Mouse (Mus musculus) heart, embryonic 12.5 days (tissue): ENCODE measurements around the gene Arel1. TPM values are rescaled to one million over a fixed set of nuclear protein-coding genes. Genes with fewer than 3 reads are reported as not detected.

Experiments used
- ATAC-seq: fragments of 200-750 bp; cut with Nextera tagmentation; 2 replicates; pipeline ENCODE4 v1.8.0; 2017; ENCODE audit warnings: moderate TSS enrichment, moderate library complexity; ENCODE audit not compliant: insufficient number of reproducible peaks, low FRiP score
- H3K27ac ChIP-seq: fragments of 300-500 bp; sonication (generic); 2 replicates; pipeline ENCODE4 v1.5.1; 2016; ENCODE audit warnings: mild to moderate bottlenecking, moderate library complexity; ENCODE audit not compliant: poor library complexity, severe bottlenecking
- H3K27me3 ChIP-seq: fragments of 300-500 bp; sonication (generic); replicated peaks from 2 replicates; pipeline ENCODE4 v1.6.1; 2016; ENCODE audit warnings: mild to moderate bottlenecking, moderate library complexity
- H3K36me3 ChIP-seq: fragments of 300-500 bp; sonication (generic); 2 replicates; pipeline ENCODE4 v1.6.1; 2016; ENCODE audit warnings: mild to moderate bottlenecking, moderate library complexity
- H3K4me1 ChIP-seq: fragments of 300-500 bp; sonication (generic); replicated peaks from 2 replicates; pipeline ENCODE4 v1.6.1; 2016; ENCODE audit warnings: mild to moderate bottlenecking
- H3K4me2 ChIP-seq: fragments of 300-500 bp; sonication (generic); 2 replicates; pipeline ENCODE4 v1.6.1; 2016; ENCODE audit warnings: mild to moderate bottlenecking, moderate library complexity
- H3K4me3 ChIP-seq: fragments of 300-500 bp; sonication (generic); 2 replicates; pipeline ENCODE4 v1.5.1; 2016; ENCODE audit warnings: mild to moderate bottlenecking
- H3K9ac ChIP-seq: fragments of 300-500 bp; sonication (generic); 2 replicates; pipeline ENCODE4 v1.6.1; 2016; ENCODE audit warnings: mild to moderate bottlenecking, moderate library complexity
- H3K9me3 ChIP-seq: fragments of 300-500 bp; sonication (generic); replicated peaks from 2 replicates; pipeline ENCODE4 v1.6.1; 2016; ENCODE audit warnings: mild to moderate bottlenecking, moderate library complexity
- WGBS: fragments of 180-500 bp; shearing (Covaris S2); methylation state at CpG from one replicate; pipeline ENCODE4 v1.1.7; 2016; 5-methylcytosine and 5-hydroxymethylcytosine counted together
- polyA plus RNA-seq: library from polyadenylated mRNA; unstranded; fragments of >200 nt; fragmentation: Nextera tagmentation; extraction: Ambion mirVana; gene quantifications from 2 replicates; pipeline ENCODE4 v1.2.1, GENCODE M21; 2016

Gene Arel1
- polyA plus RNA-seq, 1 experiment from 2014 or later, result 15.4 TPM

DNA sequence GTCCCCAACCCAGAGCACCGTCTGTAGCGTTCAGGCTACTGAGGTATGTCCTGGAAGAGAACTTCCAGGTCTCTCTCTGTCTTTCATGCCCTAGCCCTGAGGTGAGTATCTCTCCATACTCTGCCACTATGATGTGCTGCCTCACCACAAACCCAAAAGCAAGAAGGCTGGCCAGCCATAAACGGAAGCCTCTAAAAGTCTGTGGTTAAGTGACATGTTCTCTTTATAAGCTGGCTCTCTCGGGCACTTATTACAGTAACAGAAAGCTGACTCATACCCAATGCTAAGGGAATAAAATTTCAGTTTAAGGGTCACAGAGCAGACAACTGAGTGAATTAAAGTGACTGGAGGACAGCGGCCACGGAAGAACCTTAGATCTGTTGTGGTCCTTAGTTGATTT lies 44.2 kb downstream of the Arel1 start:
- no peak for ATAC-seq
- no peak overlapping the region for H3K4me2 ChIP-seq
- H3K27me3 ChIP-seq, result no peaks in the 10 kb centered on the region
- no peak overlapping the region for H3K4me3 ChIP-seq
- H3K4me1 ChIP-seq, result no peaks in the 10 kb centered on the region
- H3K9me3 ChIP-seq, result no peaks in the 10 kb centered on the region
- peaks cover 82% of the 10 kb centered on the region for H3K36me3 ChIP-seq
- WGBS, result 91% methylated on average over 6 of the region's 6 CpGs
- H3K9ac ChIP-seq, result no peak overlapping the region
- no peak overlapping the region for H3K27ac ChIP-seq

DNA sequence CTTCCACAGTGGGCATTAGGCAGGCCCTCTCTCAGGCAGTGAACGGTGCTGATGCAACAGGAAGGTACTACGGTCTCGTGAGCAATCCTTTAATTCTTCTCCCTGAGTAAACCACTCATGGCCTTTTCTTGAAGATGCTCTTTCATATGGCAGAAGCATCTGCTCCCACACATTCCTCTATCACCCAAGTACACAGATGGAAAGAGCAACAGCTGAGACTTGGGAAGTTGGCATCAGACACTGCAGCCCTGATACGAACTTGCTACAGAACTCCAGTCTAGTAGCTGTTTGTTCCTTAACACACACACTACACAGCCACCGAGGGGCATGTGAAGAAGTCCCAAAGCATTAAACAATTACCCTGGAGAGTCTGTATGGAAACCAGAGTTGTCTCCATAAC lies 46.4 kb downstream of the Arel1 start:
- 86% methylated on average over 5 of the region's 5 CpGs for WGBS
- H3K27ac ChIP-seq, result no peak overlapping the region
- H3K27me3 ChIP-seq, result no peaks in the 10 kb centered on the region
- H3K4me3 ChIP-seq, result no peak overlapping the region
- peaks cover 86% of the 10 kb centered on the region for H3K36me3 ChIP-seq
- H3K9me3 ChIP-seq, result no peaks in the 10 kb centered on the region
- no peak for ATAC-seq
- no peak overlapping the region for H3K4me2 ChIP-seq
- no peak overlapping the region for H3K9ac ChIP-seq
- no peaks in the 10 kb centered on the region for H3K4me1 ChIP-seq

DNA sequence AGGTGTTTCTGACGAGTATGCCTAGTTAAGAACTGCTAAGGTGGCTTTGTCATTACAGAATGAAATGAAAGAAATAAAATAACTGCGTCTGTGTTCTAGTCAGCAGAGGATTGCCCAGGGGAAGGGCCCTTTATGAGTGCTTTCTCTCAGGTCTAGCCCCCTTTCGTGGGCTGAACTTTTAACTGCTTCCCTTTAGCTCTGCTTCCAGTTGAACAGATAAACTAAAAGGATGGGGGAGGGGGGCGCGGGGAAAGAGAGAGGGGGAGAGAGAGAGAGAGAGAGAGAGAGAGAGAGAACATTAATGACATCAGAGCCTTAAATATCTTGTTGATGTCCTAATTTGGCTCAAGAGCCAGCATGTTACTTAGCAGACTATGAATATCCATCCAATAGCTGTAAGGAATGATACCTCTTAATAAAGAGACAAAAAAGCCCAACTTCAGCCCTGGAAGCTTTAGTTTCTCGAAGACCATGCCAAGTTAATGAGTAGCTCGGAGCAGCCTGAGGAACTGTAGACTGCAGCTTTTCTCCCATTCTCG lies 48.8 kb downstream of the Arel1 start:
- H3K4me3 ChIP-seq, result no peak overlapping the region
- no peak overlapping the region for H3K9ac ChIP-seq
- peak overlapping the region; percentile 12; the same call in 1 of the 2 replicates for H3K27ac ChIP-seq
- H3K9me3 ChIP-seq, result no peaks in the 10 kb centered on the region
- peaks cover 84% of the 10 kb centered on the region for H3K36me3 ChIP-seq
- peak overlapping the region; percentile 35; the same call in 1 of the 2 replicates for H3K4me2 ChIP-seq
- H3K27me3 ChIP-seq, result no peaks in the 10 kb centered on the region
- ATAC-seq, result no peak
- no peaks in the 10 kb centered on the region; the same call in 1 of the 2 replicates for H3K4me1 ChIP-seq
- 76% methylated on average over 8 of the region's 8 CpGs for WGBS

DNA sequence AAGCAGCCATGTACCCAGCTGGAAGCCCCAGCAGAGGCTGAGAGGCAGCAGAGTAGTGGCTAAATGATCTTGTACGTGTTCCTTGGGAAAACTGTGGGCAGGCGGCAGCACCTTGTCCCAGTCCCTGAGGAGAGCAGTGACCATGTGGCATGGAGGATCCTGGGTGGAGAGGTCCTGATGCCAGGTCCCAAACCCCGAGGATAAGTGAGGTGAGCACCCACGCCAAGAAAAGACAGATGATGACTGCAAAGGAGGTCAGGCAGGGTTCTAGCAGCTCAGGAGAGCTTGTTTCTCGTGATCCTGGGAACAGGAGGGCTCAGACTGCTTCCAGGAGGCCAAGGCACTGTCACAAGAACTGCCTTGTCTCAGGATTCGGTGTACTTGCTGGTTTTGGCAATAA lies 51.9 kb downstream of the Arel1 start:
- no peak overlapping the region for H3K9ac ChIP-seq
- 81% methylated on average over 6 of the region's 6 CpGs for WGBS
- H3K4me2 ChIP-seq, result no peak overlapping the region
- peaks cover 56% of the 10 kb centered on the region for H3K36me3 ChIP-seq
- H3K4me3 ChIP-seq, result no peak overlapping the region
- H3K9me3 ChIP-seq, result no peaks in the 10 kb centered on the region
- no peaks in the 10 kb centered on the region; the same call in 1 of the 2 replicates for H3K4me1 ChIP-seq
- no peak overlapping the region for H3K27ac ChIP-seq
- H3K27me3 ChIP-seq, result no peaks in the 10 kb centered on the region
- no peak for ATAC-seq

DNA sequence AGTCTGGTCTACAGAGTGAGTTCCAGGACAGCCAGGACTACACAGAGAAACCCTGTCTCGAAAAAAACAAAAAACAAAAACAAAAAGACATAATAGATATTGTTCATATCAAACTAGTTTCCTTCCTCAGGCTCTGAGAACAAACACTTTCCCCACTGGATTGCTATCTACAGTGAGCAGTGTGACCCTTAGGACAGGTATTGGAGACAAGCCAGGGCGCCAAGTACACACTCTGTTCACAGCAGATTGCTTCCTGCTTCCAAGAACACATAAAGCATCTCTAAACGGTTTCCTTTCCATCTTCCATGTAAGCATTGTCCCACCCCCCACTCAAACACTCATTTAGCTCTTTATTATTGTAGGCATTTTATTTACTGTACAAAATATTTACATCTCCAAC lies 52.9 kb downstream of the Arel1 start:
- H3K4me1 ChIP-seq, result peaks cover under 1% of the 10 kb centered on the region; the same call in 1 of the 2 replicates
- no peak overlapping the region for H3K4me2 ChIP-seq
- no peak overlapping the region for H3K27ac ChIP-seq
- no peak overlapping the region for H3K9ac ChIP-seq
- H3K36me3 ChIP-seq, result peaks cover 48% of the 10 kb centered on the region
- no peak for ATAC-seq
- no peak overlapping the region for H3K4me3 ChIP-seq
- H3K9me3 ChIP-seq, result no peaks in the 10 kb centered on the region
- H3K27me3 ChIP-seq, result no peaks in the 10 kb centered on the region
- WGBS, result 54% methylated on average over 3 of the region's 3 CpGs

DNA sequence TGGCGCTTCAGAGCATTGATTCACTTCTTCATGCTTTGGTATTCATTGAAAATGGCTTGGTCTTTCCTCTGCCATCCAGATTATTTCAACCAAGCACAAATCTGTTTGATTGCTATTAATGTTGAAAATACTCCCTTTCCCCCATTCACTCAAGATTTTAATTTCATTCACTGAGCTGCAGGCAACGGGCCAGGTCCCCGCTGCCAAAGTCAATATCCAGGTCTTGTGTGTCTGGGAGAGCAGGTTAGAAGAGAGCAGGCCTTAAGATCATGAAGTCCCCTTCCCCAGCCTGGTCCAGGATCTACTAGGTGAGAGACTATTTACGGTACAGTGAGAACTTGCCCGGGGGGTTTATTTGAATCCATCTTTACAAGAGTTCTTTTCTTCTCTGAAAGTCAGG lies 55.7 kb downstream of the Arel1 start:
- WGBS, result 88% methylated on average over 5 of the region's 5 CpGs
- Histone ChIP-seq H3K27ac (no peak overlapping the region), H3K4me1 (peaks cover 4% of the 10 kb centered on the region; the same call in 1 of the 2 replicates), H3K9me3 (no peaks in the 10 kb centered on the region), H3K4me2 (no peak overlapping the region), H3K9ac (no peak overlapping the region), H3K4me3 (no peak overlapping the region), H3K27me3 (no peaks in the 10 kb centered on the region), H3K36me3 (peaks cover 23% of the 10 kb centered on the region)
- ATAC-seq, result no peak

DNA sequence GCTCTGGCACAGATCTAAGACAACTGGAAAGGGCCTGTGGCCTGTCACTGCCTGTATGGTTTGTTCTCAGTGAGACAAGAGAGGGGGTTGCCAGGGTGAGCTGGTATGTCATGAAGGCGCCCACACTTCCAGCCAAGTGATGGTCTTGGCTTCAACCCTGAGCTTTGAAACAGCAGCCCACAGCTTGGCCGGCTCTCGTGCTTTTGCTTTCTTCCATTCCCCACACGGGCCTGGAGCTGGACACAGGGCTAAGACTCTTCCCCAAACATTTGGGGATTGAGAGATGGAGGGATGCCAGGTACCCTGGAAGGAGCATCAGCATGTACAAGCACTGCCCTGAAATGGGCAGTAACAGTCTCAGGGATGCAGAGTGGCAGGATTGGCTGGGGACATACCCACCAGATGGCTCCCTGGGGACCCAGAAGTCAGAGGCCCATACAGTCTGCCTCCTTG lies 58.0 kb downstream of the Arel1 start:
- no peak for ATAC-seq
- no peaks in the 10 kb centered on the region for H3K27me3 ChIP-seq
- no peak overlapping the region for H3K9ac ChIP-seq
- 78% methylated on average over 4 of the region's 4 CpGs for WGBS
- H3K36me3 ChIP-seq, result peaks cover 7% of the 10 kb centered on the region; the same call in 1 of the 2 replicates
- no peaks in the 10 kb centered on the region for H3K9me3 ChIP-seq
- H3K27ac ChIP-seq, result no peak overlapping the region
- H3K4me3 ChIP-seq, result no peak overlapping the region
- no peak overlapping the region for H3K4me2 ChIP-seq
- H3K4me1 ChIP-seq, result peaks cover 12% of the 10 kb centered on the region

DNA sequence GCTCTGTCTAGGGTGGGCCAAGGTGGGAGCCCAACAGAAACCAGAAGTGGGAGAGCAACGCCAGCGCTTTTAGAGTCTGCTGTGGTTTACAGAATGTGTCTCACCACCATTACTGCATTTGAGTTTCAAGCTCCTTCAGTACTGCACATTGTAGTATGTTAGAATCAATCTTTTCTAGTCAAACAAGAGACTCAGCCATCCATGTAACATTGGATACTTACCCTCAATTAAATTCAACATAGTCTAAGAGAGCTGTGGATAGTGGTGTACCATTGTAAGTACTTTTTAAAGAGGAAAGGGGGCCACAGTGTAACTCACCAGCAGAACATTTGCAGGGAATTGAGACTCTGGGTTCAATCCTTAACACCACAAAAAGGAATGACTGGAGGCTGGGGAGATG lies 59.1 kb downstream of the Arel1 start:
- H3K4me2 ChIP-seq, result no peak overlapping the region
- ATAC-seq, result no peak
- H3K4me3 ChIP-seq, result no peak overlapping the region
- no peaks in the 10 kb centered on the region for H3K27me3 ChIP-seq
- no peak overlapping the region for H3K27ac ChIP-seq
- H3K9me3 ChIP-seq, result no peaks in the 10 kb centered on the region
- H3K9ac ChIP-seq, result no peak overlapping the region
- WGBS, result 89% methylated on average over 2 of the region's 2 CpGs
- no peaks in the 10 kb centered on the region for H3K36me3 ChIP-seq
- peaks cover 22% of the 10 kb centered on the region for H3K4me1 ChIP-seq

DNA sequence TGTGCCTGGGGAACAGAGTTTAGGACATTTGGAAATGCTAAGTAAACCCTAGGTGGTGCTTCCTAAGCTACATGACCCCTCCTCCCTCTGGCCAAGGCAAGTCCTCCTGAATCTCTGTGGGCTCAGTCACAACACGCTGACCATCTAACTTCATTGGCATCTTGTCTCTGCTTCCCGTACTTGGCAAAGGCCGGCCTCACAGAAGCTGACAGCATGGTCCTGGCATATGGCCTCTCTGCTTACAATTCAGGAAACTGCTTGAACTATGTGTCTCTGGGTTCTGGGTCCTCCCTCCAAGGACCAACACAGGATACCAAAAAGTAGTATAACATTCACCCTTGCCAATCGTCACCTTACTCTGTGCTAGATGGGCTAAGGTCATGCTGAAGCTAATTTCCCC lies 60.6 kb downstream of the Arel1 start:
- WGBS, result 90% methylated on average over 4 of the region's 4 CpGs
- Histone ChIP-seq H3K9me3 (no peaks in the 10 kb centered on the region), H3K9ac (no peak overlapping the region), H3K4me1 (peaks cover 22% of the 10 kb centered on the region), H3K4me2 (no peak overlapping the region), H3K27me3 (no peaks in the 10 kb centered on the region), H3K27ac (no peak overlapping the region), H3K36me3 (no peaks in the 10 kb centered on the region), H3K4me3 (no peak overlapping the region)
- no peak for ATAC-seq

DNA sequence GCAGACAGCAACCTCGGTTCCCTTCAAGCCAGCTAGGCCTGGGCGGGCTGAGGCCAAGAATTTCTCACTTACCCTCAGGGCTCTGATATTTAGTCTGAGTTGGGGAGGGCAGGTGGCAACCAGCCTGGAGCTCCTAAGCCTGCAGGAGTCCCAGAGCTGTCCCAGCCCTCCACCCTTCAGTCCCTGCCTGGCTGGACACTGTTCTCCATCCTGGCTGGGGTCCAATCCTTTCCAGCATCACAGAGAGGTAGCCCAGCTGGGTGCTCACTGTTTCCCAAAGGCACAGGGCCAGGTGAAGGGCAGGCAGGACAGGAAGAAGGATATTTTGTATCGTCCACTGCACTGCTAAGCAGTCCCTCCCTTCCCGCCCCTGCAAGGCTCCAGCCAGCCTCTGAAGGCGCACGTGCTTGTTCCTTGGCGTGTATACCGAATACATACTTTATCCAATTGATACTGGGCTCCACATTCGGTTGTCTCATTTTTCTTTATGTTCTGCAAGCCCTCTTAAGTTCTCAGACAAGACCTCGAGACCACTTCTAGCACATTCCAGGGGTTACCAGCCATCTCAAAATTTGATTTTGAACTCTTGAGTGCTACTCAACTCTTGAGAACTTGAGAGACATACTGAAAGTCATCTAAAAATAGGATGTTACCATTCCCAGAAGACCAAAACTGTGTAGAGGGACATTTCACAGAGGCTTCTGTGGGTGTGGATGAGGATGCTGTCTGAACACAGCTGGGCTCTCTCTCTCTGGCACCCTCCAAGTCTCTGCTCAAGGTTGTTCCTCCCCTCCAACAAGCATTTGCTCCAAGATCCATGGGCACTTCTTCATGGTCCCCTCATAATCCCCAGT lies 62.8 kb downstream of the Arel1 start:
- no peak overlapping the region for H3K4me2 ChIP-seq
- no peaks in the 10 kb centered on the region for H3K9me3 ChIP-seq
- peak overlapping the region; percentile 18; the same call in 1 of the 2 replicates for H3K27ac ChIP-seq
- no peak overlapping the region for H3K9ac ChIP-seq
- no peak overlapping the region for H3K4me3 ChIP-seq
- no peaks in the 10 kb centered on the region for H3K27me3 ChIP-seq
- ATAC-seq, result peak; percentile 36; the same call in 1 of the 2 replicates
- H3K36me3 ChIP-seq, result no peaks in the 10 kb centered on the region
- WGBS, result 53% methylated on average over 10 of the region's 10 CpGs
- peaks cover 22% of the 10 kb centered on the region for H3K4me1 ChIP-seq

DNA sequence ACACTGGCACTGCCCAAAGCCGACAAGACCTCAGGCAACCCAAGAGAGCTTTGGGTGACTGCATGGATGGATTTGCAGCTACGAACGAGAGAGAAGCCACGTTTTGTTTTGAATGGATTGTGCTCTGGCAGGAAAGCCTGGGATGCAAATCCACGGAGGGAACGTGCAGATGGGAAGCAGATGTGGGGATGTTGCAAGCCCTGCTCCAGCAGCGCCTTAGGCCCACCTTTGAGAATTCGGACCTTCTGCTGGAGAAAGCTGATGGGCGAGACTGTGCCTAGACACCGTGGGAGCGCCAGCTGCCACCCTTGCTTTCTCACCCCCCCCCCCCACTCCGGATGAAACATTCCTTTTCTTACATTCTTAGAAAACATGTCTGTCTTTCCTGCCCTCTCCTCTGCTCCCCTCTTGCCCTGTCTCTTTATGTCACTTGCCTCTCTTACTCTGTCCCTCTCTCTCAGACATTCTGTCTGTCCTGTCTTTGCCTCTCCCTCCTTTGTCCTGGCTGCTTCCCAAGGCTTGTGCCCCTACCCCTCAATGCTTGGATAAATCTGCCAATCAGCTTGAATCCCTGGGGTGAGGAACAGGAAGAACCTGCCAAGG lies 63.6 kb downstream of the Arel1 start:
- H3K27ac ChIP-seq, result peak overlapping the region; percentile 18; the same call in 1 of the 2 replicates
- no peaks in the 10 kb centered on the region for H3K27me3 ChIP-seq
- H3K9ac ChIP-seq, result no peak overlapping the region
- H3K9me3 ChIP-seq, result no peaks in the 10 kb centered on the region
- WGBS, result 72% methylated on average over 12 of the region's 12 CpGs
- peaks cover 18% of the 10 kb centered on the region for H3K4me1 ChIP-seq
- no peak for ATAC-seq
- no peaks in the 10 kb centered on the region for H3K36me3 ChIP-seq
- no peak overlapping the region for H3K4me2 ChIP-seq
- H3K4me3 ChIP-seq, result no peak overlapping the region
